Mouse (Mus musculus): ENCODE data around the gene Egfem1. TPM values are rescaled to one million over a fixed set of nuclear protein-coding genes. Genes with fewer than 3 reads are reported as not detected.
A peak's percentile ranks its signal among the peaks of the same experiment; 100 is the strongest.

Gene Egfem1
- total RNA-seq, 2 experiments from 2014 or later = 0.34 to 0.82 TPM

- DNase-seq = peak; percentile 9 to 31
- intact Hi-C loops (cut with DNase I) = loop anchor here (10.0 kb wide), 1 partner anchor 776 kb away; no protein-coding TSS in a partner anchor
Observed at GRCm38 (mm10) chr3:29739292-29739691, 657.5 kb downstream of the Egfem1 start.

Small RNAs within 50 kb of the gene (microRNA-seq; reads per million reads assigned to microRNA genes)
- 0 reads per million in 2 experiments for gene Mir21b
- 0 to 0.71 reads per million in 2 experiments for gene Mir551b

Other genes with a start within 250 kb of the Egfem1 start
- gene Gm1527, start 189.4 kb upstream of the Egfem1 start, total RNA-seq (2021) = not detected

Measured in heart, postnatal 10 days (tissue).